Mouse (Mus musculus): ENCODE measurements around the gene Asnsd1. TPM values are rescaled to one million over a fixed set of nuclear protein-coding genes. Genes with fewer than 3 reads are reported as not detected.

Gene Asnsd1
- polyA plus RNA-seq, 1 experiment from 2014 or later: 64.1 TPM

Other genes with a start within 250 kb of the Asnsd1 start
- gene 1700019A02Rik, start 165.1 kb downstream of the Asnsd1 start, polyA plus RNA-seq (2015; fragmentation: Nextera tagmentation; extraction: Ambion mirVana): not detected in 2 replicates
- gene Pms1, start 55.7 kb downstream of the Asnsd1 start, polyA plus RNA-seq (2015; fragmentation: Nextera tagmentation; extraction: Ambion mirVana): 18.6 and 20.7 TPM in 2 replicates
- 47.8 and 48.3 TPM in 2 replicates for gene Ormdl1, start 55.7 kb downstream of the Asnsd1 start, polyA plus RNA-seq (2015; fragmentation: Nextera tagmentation; extraction: Ambion mirVana)
- not detected in 2 replicates for gene Gm28778, start 55.6 kb downstream of the Asnsd1 start, polyA plus RNA-seq (2015; fragmentation: Nextera tagmentation; extraction: Ambion mirVana)
- gene Osgepl1, start 39.1 kb downstream of the Asnsd1 start, polyA plus RNA-seq (2015; fragmentation: Nextera tagmentation; extraction: Ambion mirVana): 20.5 and 22.0 TPM in 2 replicates
- 6.2 TPM in 1 of 2 replicates, not detected in the other for gene Asdurf, start 133 bp downstream of the Asnsd1 start, polyA plus RNA-seq (2015; fragmentation: Nextera tagmentation; extraction: Ambion mirVana)
- gene Gm28551, start 85 bp downstream of the Asnsd1 start, polyA plus RNA-seq (2015; fragmentation: Nextera tagmentation; extraction: Ambion mirVana): 0.39 and 0.84 TPM in 2 replicates

Measured in kidney, embryonic 16.5 days (tissue).